Mouse (Mus musculus) kidney, adult 2 months (tissue): ENCODE results near the gene Wdr59.

Experiments used
- CTCF ChIP-seq: fragments of 200-500 bp; conservative IDR thresholded peaks from 2 replicates; pipeline ENCODE4 v1.5.1; 2011; ENCODE audit warnings: low read depth, mild to moderate bottlenecking, control low read depth, low read length, moderate library complexity, mixed read lengths; ENCODE audit not compliant: insufficient read depth, insufficient read length
- POLR2A ChIP-seq: fragments of 200-500 bp; IDR thresholded peaks from one replicate; pipeline ENCODE4 v1.6.1; 2011; ENCODE audit warnings: low read depth, low read length, control low read depth

DNA sequence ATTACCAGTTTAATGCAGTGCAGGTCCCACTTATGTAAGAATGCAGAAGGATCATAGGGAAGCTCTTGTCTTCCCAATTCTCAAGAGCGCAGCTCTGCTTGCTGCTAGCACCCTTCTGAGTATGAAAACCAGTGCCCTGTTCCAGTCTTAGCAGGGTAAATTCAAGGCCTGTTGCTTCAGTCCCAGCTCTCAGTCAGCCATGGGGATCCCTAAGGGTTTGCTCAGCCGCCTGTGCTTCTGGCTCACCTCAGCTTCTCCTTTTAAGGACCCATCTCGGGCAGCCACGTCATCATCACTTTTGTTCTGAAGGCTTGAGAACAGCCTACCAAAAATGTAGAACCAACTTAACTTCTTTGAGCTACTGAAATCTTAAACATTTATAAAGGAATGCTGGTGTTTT, 39.9 kb upstream of the Wdr59 start:
- TF ChIP-seq CTCF: no peak
- no peak for TF ChIP-seq POLR2A
